ENCODE assay signal across 8 mouse cellular contexts in genomic region chr11:68589055-68589809, GRCm38 (mm10). TPM values are rescaled to one million over a fixed set of nuclear protein-coding genes. Genes with fewer than 3 reads are reported as not detected.
A peak's percentile ranks its signal among the peaks of the same experiment; 100 is the strongest.
DNase-seq lines count a peak whose midpoint lies in the region; ATAC-seq and TF ChIP-seq lines count a peak whose summit lies in the region.

No protein-coding gene starts in this region.

- peak; percentile 71 for TF ChIP-seq CTCF in E14TG2a.4 (conservative IDR thresholded peaks at IDR 0.05; ENCODE audit: low read length)
- TF ChIP-seq CTCF in small intestine, adult 2 months (IDR thresholded peaks at IDR 0.05; ENCODE audit: extremely low read depth, insufficient read length, insufficient replicate concordance, low read depth, low read length): peak; percentile 90

- TF ChIP-seq POLR2A in small intestine, adult 2 months (IDR thresholded peaks at IDR 0.05; ENCODE audit: low read depth, low read length): no peak

- H3K4me2 ChIP-seq in lung, embryonic 15.5 days: no peak overlapping the region

- no peaks in the 10 kb centered on the region for H3K9me3 ChIP-seq in E14TG2a.4 (ENCODE audit: low read length)
- H3K9me3 ChIP-seq in lung, embryonic 15.5 days: no peaks in the 10 kb centered on the region

- no peak overlapping the region for H3K9ac ChIP-seq in lung, embryonic 15.5 days

- DNase-seq in ZHBTc4 (ENCODE audit: low read depth, low spot score): peak; percentile 81
- peak; percentile 84 to 87 for DNase-seq in cerebellum, postnatal 36 days
- peak; percentile 79 for DNase-seq in heart, adult 8-10 months (ENCODE audit: low spot score)
- peak; percentile 40 for DNase-seq in large intestine, adult 2 months (ENCODE audit: low read depth, low spot score)
- DNase-seq in urinary bladder, postnatal 4 days (ENCODE audit: low spot score in 2 of 2): peak; percentile 45 to 82

- H3K36me3 ChIP-seq in E14TG2a.4 (ENCODE audit: insufficient read depth, low read length): no peaks in the 10 kb centered on the region
- no peaks in the 10 kb centered on the region for H3K36me3 ChIP-seq in lung, embryonic 15.5 days
- no peaks in the 10 kb centered on the region for H3K36me3 ChIP-seq in small intestine, adult 2 months (ENCODE audit: control insufficient read depth, insufficient read depth, low read length)

- ATAC-seq in lung, embryonic 15.5 days (ENCODE audit: borderline replicate concordance, extremely low read depth, low FRiP score, low TSS enrichment): peak; percentile 64; the same call in 1 of the 2 replicates

- WGBS in large intestine, adult 2 months: 63% methylated on average over 8 of the region's 8 CpGs
- WGBS in lung, embryonic 15.5 days: 51% methylated on average over 8 of the region's 8 CpGs
- WGBS in small intestine, adult 2 months: 70% methylated on average over 8 of the region's 8 CpGs

- no peak overlapping the region for H3K27ac ChIP-seq in lung, embryonic 15.5 days
- no peak overlapping the region for H3K27ac ChIP-seq in small intestine, adult 2 months (ENCODE audit: insufficient read depth, low read depth, low read length)

- peaks cover 37% of the 10 kb centered on the region for H3K27me3 ChIP-seq in E14TG2a.4 (ENCODE audit: insufficient read depth, low read length)
- H3K27me3 ChIP-seq in lung, embryonic 15.5 days: no peaks in the 10 kb centered on the region
- no peaks in the 10 kb centered on the region for H3K27me3 ChIP-seq in small intestine, adult 2 months (ENCODE audit: control insufficient read depth, insufficient read depth, low read length)

- peaks cover 3% of the 10 kb centered on the region; the same call in 1 of the 2 replicates for H3K4me1 ChIP-seq in E14TG2a.4 (replicated peaks; ENCODE audit: low read depth, low read length)
- peaks cover 30% of the 10 kb centered on the region for H3K4me1 ChIP-seq in lung, embryonic 15.5 days
- no peaks in the 10 kb centered on the region for H3K4me1 ChIP-seq in small intestine, adult 2 months (ENCODE audit: control insufficient read depth, insufficient read depth, insufficient read length, low read length)

- no peak overlapping the region for H3K4me3 ChIP-seq in E14TG2a.4 (replicated peaks; ENCODE audit: low read length)
- no peak overlapping the region for H3K4me3 ChIP-seq in lung, embryonic 15.5 days
- no peak overlapping the region for H3K4me3 ChIP-seq in small intestine, adult 2 months (ENCODE audit: low read depth, low read length)

RNA-seq across cellular contexts. Expression of gene Ccdc42, which starts 2.4 kb away (rescaled TPM):
- not detected for total RNA-seq in heart, adult 8-10 months (2022)
- polyA plus RNA-seq in large intestine, adult 2 months (2012; rRNA removed): 0.10 and 0.59 TPM in 2 replicates
- 0.66 and 0.94 TPM in 2 replicates for polyA plus RNA-seq in lung, embryonic 15.5 days (2015; fragmentation: Nextera tagmentation; extraction: Ambion mirVana)
- 0.20 and 1.6 TPM in 2 replicates for polyA plus RNA-seq in small intestine, adult 2 months (2012; rRNA removed)

RNA-seq across cellular contexts. Expression of gene Mfsd6l, which starts 33.2 kb away (rescaled TPM):
- under 1 TPM in 3 of 4 experiments, not detected in 1; 0.11 to 0.25 (median 0.16) TPM for total RNA-seq in heart, adult 8-10 months (2022)
- 17.8 and 23.5 TPM in 2 replicates for polyA plus RNA-seq in large intestine, adult 2 months (2012; rRNA removed)
- 2.4 and 3.1 TPM in 2 replicates for polyA plus RNA-seq in lung, embryonic 15.5 days (2015; fragmentation: Nextera tagmentation; extraction: Ambion mirVana)
- polyA plus RNA-seq in small intestine, adult 2 months (2012; rRNA removed): 6.9 and 20.4 TPM in 2 replicates
